Mouse (Mus musculus) liver, postnatal 0 days (tissue): ENCODE measurements around the gene Tbxas1.

ENCODE experiments used
- CTCF ChIP-seq: sonication (generic); IDR thresholded peaks from 2 replicates; pipeline ENCODE4 v1.5.1; 2016; ENCODE audit warnings: antibody characterized with exemption, low read depth
- EP300 ChIP-seq: IDR thresholded peaks from 2 replicates; pipeline ENCODE4 v1.6.1; 2016; ENCODE audit warnings: antibody characterized with exemption, low read depth, mild to moderate bottlenecking

DNA sequence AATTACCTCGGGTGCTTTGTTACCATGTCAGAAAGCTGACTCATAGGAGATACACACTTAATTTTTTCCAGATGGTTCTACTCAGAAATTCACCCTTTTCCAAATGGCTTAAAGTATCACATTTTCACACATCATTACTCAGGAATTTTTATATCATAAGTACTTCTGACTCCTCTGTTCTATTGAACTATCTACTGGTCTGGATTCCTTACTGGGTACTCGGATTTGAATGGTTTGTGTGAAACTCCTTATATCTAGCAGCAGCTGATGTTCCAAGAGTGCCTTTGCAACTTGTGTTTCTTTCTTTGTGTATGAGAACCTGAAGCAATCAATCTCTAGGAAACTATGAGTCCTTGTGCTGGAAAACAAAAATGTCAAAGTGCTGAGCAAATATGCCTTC is 81.4 kb downstream of the Tbxas1 start:
- TF ChIP-seq CTCF = no peak
- TF ChIP-seq EP300 = no peak
